Mouse (Mus musculus): ENCODE results near the gene Irgq. TPM values are rescaled to one million over a fixed set of nuclear protein-coding genes. Genes with fewer than 3 reads are reported as not detected.

Irgq gene
- polyA plus RNA-seq, 1 experiment from 2014 or later = 12.8 TPM

GRCm38 (mm10) chr7:24531211-24531971 lies 902 bp downstream of the Irgq start:
- DNase-seq (ENCODE audit: low spot score) = peak; percentile 84
- H3K4me2 ChIP-seq (replicated peaks; ENCODE audit: low read depth, low read length) = peak overlapping the region; percentile 95
- H3K9ac ChIP-seq (ENCODE audit: low read depth, low read length) = peak overlapping the region; percentile 89
- H3K36me3 ChIP-seq (ENCODE audit: control insufficient read depth, insufficient read depth, low read length) = 0 out of 2 replicates have a peak, but pooled peaks cover 3% of the 10 kb centered on the region
- H3K4me1 ChIP-seq (replicated peaks; ENCODE audit: control insufficient read depth, insufficient read depth, low read length) = peaks cover 6% of the 10 kb centered on the region; the same call in 1 of the 2 replicates
- WGBS = 1% methylated on average over 42 of the region's 43 CpGs
- H3K27me3 ChIP-seq (ENCODE audit: control insufficient read depth, insufficient read depth, low read length) = peaks cover 10% of the 10 kb centered on the region
- peak; percentile 65 for ATAC-seq (ENCODE audit: low FRiP score)
- peak overlapping the region; percentile 66 for H3K4me3 ChIP-seq (ENCODE audit: low read depth, low read length)
- H3K27ac ChIP-seq (ENCODE audit: low read depth, low read length) = peak overlapping the region; percentile 80
- H3K9me3 ChIP-seq (ENCODE audit: control insufficient read depth, low read length) = no peaks in the 10 kb centered on the region

- H3K4me1 ChIP-seq (replicated peaks; ENCODE audit: control insufficient read depth, insufficient read depth, low read length) = peaks cover 6% of the 10 kb centered on the region; the same call in 1 of the 2 replicates
- H3K36me3 ChIP-seq (ENCODE audit: control insufficient read depth, insufficient read depth, low read length) = 0 out of 2 replicates have a peak, but pooled peaks cover 3% of the 10 kb centered on the region
- peaks cover 10% of the 10 kb centered on the region for H3K27me3 ChIP-seq (ENCODE audit: control insufficient read depth, insufficient read depth, low read length)
- H3K4me2 ChIP-seq (replicated peaks; ENCODE audit: low read depth, low read length) = peak overlapping the region; percentile 5; the same call in 1 of the 2 replicates
- 0 out of 2 replicates have a peak overlapping the region, but pooled peaks have one; percentile 6 for H3K4me3 ChIP-seq (ENCODE audit: low read depth, low read length)
- WGBS = 63% methylated on average over 28 of the region's 28 CpGs
- H3K9me3 ChIP-seq (ENCODE audit: control insufficient read depth, low read length) = no peaks in the 10 kb centered on the region
- no peak for ATAC-seq (ENCODE audit: low FRiP score)
- peak; percentile 35 for DNase-seq (ENCODE audit: low spot score)
- H3K27ac ChIP-seq (ENCODE audit: low read depth, low read length) = no peak overlapping the region
- H3K9ac ChIP-seq (ENCODE audit: low read depth, low read length) = no peak overlapping the region
These were observed 2.6 kb downstream of the Irgq start for GRCm38 (mm10) chr7:24533031-24533571.

GRCm38 (mm10) chr7:24533806-24534205 lies 3.3 kb downstream of the Irgq start:
- ATAC-seq (ENCODE audit: low FRiP score) (no peak), DNase-seq (ENCODE audit: low spot score) (peak; percentile 31)
- WGBS = 17% methylated on average over 39 of the region's 42 CpGs
- Histone ChIP-seq H3K36me3 (ENCODE audit: control insufficient read depth, insufficient read depth, low read length) (0 out of 2 replicates have a peak, but pooled peaks cover 3% of the 10 kb centered on the region), H3K4me2 (replicated peaks; ENCODE audit: low read depth, low read length) (no peak overlapping the region; the same call in 1 of the 2 replicates), H3K4me1 (replicated peaks; ENCODE audit: control insufficient read depth, insufficient read depth, low read length) (peaks cover 6% of the 10 kb centered on the region; the same call in 1 of the 2 replicates), H3K27ac (ENCODE audit: low read depth, low read length) (no peak overlapping the region), H3K9me3 (ENCODE audit: control insufficient read depth, low read length) (no peaks in the 10 kb centered on the region), H3K9ac (ENCODE audit: low read depth, low read length) (no peak overlapping the region), H3K27me3 (ENCODE audit: control insufficient read depth, insufficient read depth, low read length) (peaks cover 10% of the 10 kb centered on the region), H3K4me3 (ENCODE audit: low read depth, low read length) (no peak overlapping the region)

- Histone ChIP-seq H3K27me3 (ENCODE audit: control insufficient read depth, insufficient read depth, low read length) (peaks cover 10% of the 10 kb centered on the region), H3K4me1 (replicated peaks; ENCODE audit: control insufficient read depth, insufficient read depth, low read length) (peaks cover 6% of the 10 kb centered on the region; the same call in 1 of the 2 replicates), H3K4me2 (replicated peaks; ENCODE audit: low read depth, low read length) (no peak overlapping the region; the same call in 1 of the 2 replicates), H3K9me3 (ENCODE audit: control insufficient read depth, low read length) (no peaks in the 10 kb centered on the region), H3K4me3 (ENCODE audit: low read depth, low read length) (no peak overlapping the region), H3K27ac (ENCODE audit: low read depth, low read length) (no peak overlapping the region), H3K9ac (ENCODE audit: low read depth, low read length) (no peak overlapping the region), H3K36me3 (ENCODE audit: control insufficient read depth, insufficient read depth, low read length) (0 out of 2 replicates have a peak, but pooled peaks cover 3% of the 10 kb centered on the region)
- DNase-seq (ENCODE audit: low spot score) = no peak
- no peak for ATAC-seq (ENCODE audit: low FRiP score)
- WGBS = 21% methylated on average over 18 of the region's 19 CpGs
These were observed 3.8 kb downstream of the Irgq start for GRCm38 (mm10) chr7:24534301-24534700.

- peaks cover 10% of the 10 kb centered on the region for H3K27me3 ChIP-seq (ENCODE audit: control insufficient read depth, insufficient read depth, low read length)
- no peak overlapping the region for H3K9ac ChIP-seq (ENCODE audit: low read depth, low read length)
- H3K4me1 ChIP-seq (replicated peaks; ENCODE audit: control insufficient read depth, insufficient read depth, low read length) = peaks cover 6% of the 10 kb centered on the region; the same call in 1 of the 2 replicates
- 0 out of 2 replicates have a peak, but pooled peaks cover 3% of the 10 kb centered on the region for H3K36me3 ChIP-seq (ENCODE audit: control insufficient read depth, insufficient read depth, low read length)
- H3K4me2 ChIP-seq (replicated peaks; ENCODE audit: low read depth, low read length) = no peak overlapping the region
- no peak overlapping the region for H3K4me3 ChIP-seq (ENCODE audit: low read depth, low read length)
- H3K9me3 ChIP-seq (ENCODE audit: control insufficient read depth, low read length) = no peaks in the 10 kb centered on the region
- DNase-seq (ENCODE audit: low spot score) (no peak), ATAC-seq (ENCODE audit: low FRiP score) (no peak)
- 80% methylated on average over 4 of the region's 4 CpGs for WGBS
- H3K27ac ChIP-seq (ENCODE audit: low read depth, low read length) = no peak overlapping the region
These were observed 6.6 kb downstream of the Irgq start for GRCm38 (mm10) chr7:24537081-24537480.

GRCm38 (mm10) chr7:24537591-24537990 lies 7.1 kb downstream of the Irgq start:
- no peak overlapping the region for H3K4me2 ChIP-seq (replicated peaks; ENCODE audit: low read depth, low read length)
- H3K9me3 ChIP-seq (ENCODE audit: control insufficient read depth, low read length) = no peaks in the 10 kb centered on the region
- no peak overlapping the region for H3K27ac ChIP-seq (ENCODE audit: low read depth, low read length)
- 0 out of 2 replicates have a peak, but pooled peaks cover 3% of the 10 kb centered on the region for H3K36me3 ChIP-seq (ENCODE audit: control insufficient read depth, insufficient read depth, low read length)
- H3K4me1 ChIP-seq (replicated peaks; ENCODE audit: control insufficient read depth, insufficient read depth, low read length) = peaks cover 6% of the 10 kb centered on the region; the same call in 1 of the 2 replicates
- ATAC-seq (ENCODE audit: low FRiP score) = no peak
- DNase-seq (ENCODE audit: low spot score) = no peak
- H3K9ac ChIP-seq (ENCODE audit: low read depth, low read length) = no peak overlapping the region
- peaks cover 10% of the 10 kb centered on the region for H3K27me3 ChIP-seq (ENCODE audit: control insufficient read depth, insufficient read depth, low read length)
- no peak overlapping the region for H3K4me3 ChIP-seq (ENCODE audit: low read depth, low read length)
- WGBS = 88% methylated on average over 5 of the region's 5 CpGs

GRCm38 (mm10) chr7:24538154-24538553 lies 7.7 kb downstream of the Irgq start:
- H3K9ac ChIP-seq (ENCODE audit: low read depth, low read length) = no peak overlapping the region
- H3K27me3 ChIP-seq (ENCODE audit: control insufficient read depth, insufficient read depth, low read length) = peaks cover 8% of the 10 kb centered on the region
- peaks cover 6% of the 10 kb centered on the region; the same call in 1 of the 2 replicates for H3K4me1 ChIP-seq (replicated peaks; ENCODE audit: control insufficient read depth, insufficient read depth, low read length)
- ATAC-seq (ENCODE audit: low FRiP score) (no peak), DNase-seq (ENCODE audit: low spot score) (no peak)
- 55% methylated on average over 5 of the region's 5 CpGs for WGBS
- no peak overlapping the region for H3K4me2 ChIP-seq (replicated peaks; ENCODE audit: low read depth, low read length)
- H3K27ac ChIP-seq (ENCODE audit: low read depth, low read length) = no peak overlapping the region
- 0 out of 2 replicates have a peak, but pooled peaks cover 3% of the 10 kb centered on the region for H3K36me3 ChIP-seq (ENCODE audit: control insufficient read depth, insufficient read depth, low read length)
- H3K4me3 ChIP-seq (ENCODE audit: low read depth, low read length) = no peak overlapping the region
- no peaks in the 10 kb centered on the region for H3K9me3 ChIP-seq (ENCODE audit: control insufficient read depth, low read length)

- peaks cover 4% of the 10 kb centered on the region; the same call in 1 of the 2 replicates for H3K27me3 ChIP-seq (ENCODE audit: control insufficient read depth, insufficient read depth, low read length)
- DNase-seq (ENCODE audit: low spot score) (no peak), ATAC-seq (ENCODE audit: low FRiP score) (no peak)
- H3K36me3 ChIP-seq (ENCODE audit: control insufficient read depth, insufficient read depth, low read length) = 0 out of 2 replicates have a peak, but pooled peaks cover 3% of the 10 kb centered on the region
- WGBS = 81% methylated on average over 5 of the region's 5 CpGs
- no peaks in the 10 kb centered on the region for H3K9me3 ChIP-seq (ENCODE audit: control insufficient read depth, low read length)
- no peak overlapping the region for H3K9ac ChIP-seq (ENCODE audit: low read depth, low read length)
- no peak overlapping the region for H3K27ac ChIP-seq (ENCODE audit: low read depth, low read length)
- peaks cover 4% of the 10 kb centered on the region; the same call in 1 of the 2 replicates for H3K4me1 ChIP-seq (replicated peaks; ENCODE audit: control insufficient read depth, insufficient read depth, low read length)
- no peak overlapping the region for H3K4me3 ChIP-seq (ENCODE audit: low read depth, low read length)
- H3K4me2 ChIP-seq (replicated peaks; ENCODE audit: low read depth, low read length) = no peak overlapping the region
These were observed 8.2 kb downstream of the Irgq start for GRCm38 (mm10) chr7:24538701-24539100.
